Mouse (Mus musculus): ENCODE data around the gene Stx17. TPM values are rescaled to one million over a fixed set of nuclear protein-coding genes. Genes with fewer than 3 reads are reported as not detected.

Gene Stx17
- polyA plus RNA-seq, 1 experiment from 2014 or later = 14.5 TPM

- no peaks in the 10 kb centered on the region for H3K9me3 ChIP-seq (replicated peaks; ENCODE audit: control insufficient read depth, low read length)
- H3K4me3 ChIP-seq (ENCODE audit: low read depth, low read length) = no peak overlapping the region
- no peaks in the 10 kb centered on the region for H3K27me3 ChIP-seq (ENCODE audit: control insufficient read depth, insufficient read depth, low read depth, low read length)
- ATAC-seq (ENCODE audit: low read depth) = no peak
- no peak overlapping the region for H3K9ac ChIP-seq (ENCODE audit: low read depth, low read length)
- no peak overlapping the region for H3K4me2 ChIP-seq (ENCODE audit: low read depth, low read length)
- no peaks in the 10 kb centered on the region for H3K4me1 ChIP-seq (ENCODE audit: control insufficient read depth, low read depth, low read length)
- WGBS (ENCODE audit: insufficient replicate concordance) = 50% methylated on average over 8 of the region's 8 CpGs
- no peaks in the 10 kb centered on the region for H3K36me3 ChIP-seq (ENCODE audit: control insufficient read depth, insufficient read depth)
- no peak overlapping the region for H3K27ac ChIP-seq (ENCODE audit: low read length)
Measured at GRCm38 (mm10) chr4:48100217-48100616, 24.5 kb upstream of the Stx17 start.

- H3K4me3 ChIP-seq (ENCODE audit: low read depth, low read length) = no peak overlapping the region
- H3K36me3 ChIP-seq (ENCODE audit: control insufficient read depth, insufficient read depth) = no peaks in the 10 kb centered on the region
- no peaks in the 10 kb centered on the region for H3K9me3 ChIP-seq (replicated peaks; ENCODE audit: control insufficient read depth, low read length)
- 54% methylated on average over 2 of the region's 2 CpGs for WGBS (ENCODE audit: insufficient replicate concordance)
- no peak overlapping the region for H3K4me2 ChIP-seq (ENCODE audit: low read depth, low read length)
- H3K9ac ChIP-seq (ENCODE audit: low read depth, low read length) = no peak overlapping the region
- no peaks in the 10 kb centered on the region for H3K4me1 ChIP-seq (ENCODE audit: control insufficient read depth, low read depth, low read length)
- H3K27ac ChIP-seq (ENCODE audit: low read length) = no peak overlapping the region
- no peak for ATAC-seq (ENCODE audit: low read depth)
- no peaks in the 10 kb centered on the region for H3K27me3 ChIP-seq (ENCODE audit: control insufficient read depth, insufficient read depth, low read depth, low read length)
Measured at GRCm38 (mm10) chr4:48101981-48102380, 22.7 kb upstream of the Stx17 start.

GRCm38 (mm10) chr4:48105387-48105786 lies 19.3 kb upstream of the Stx17 start:
- H3K27ac ChIP-seq (ENCODE audit: low read length) = no peak overlapping the region
- H3K27me3 ChIP-seq (ENCODE audit: control insufficient read depth, insufficient read depth, low read depth, low read length) = no peaks in the 10 kb centered on the region
- no peak overlapping the region for H3K4me3 ChIP-seq (ENCODE audit: low read depth, low read length)
- H3K36me3 ChIP-seq (ENCODE audit: control insufficient read depth, insufficient read depth) = no peaks in the 10 kb centered on the region
- H3K4me1 ChIP-seq (ENCODE audit: control insufficient read depth, low read depth, low read length) = no peaks in the 10 kb centered on the region
- no peaks in the 10 kb centered on the region for H3K9me3 ChIP-seq (replicated peaks; ENCODE audit: control insufficient read depth, low read length)
- 58% methylated on average over 5 of the region's 5 CpGs for WGBS (ENCODE audit: insufficient replicate concordance)
- H3K4me2 ChIP-seq (ENCODE audit: low read depth, low read length) = no peak overlapping the region
- ATAC-seq (ENCODE audit: low read depth) = no peak
- H3K9ac ChIP-seq (ENCODE audit: low read depth, low read length) = no peak overlapping the region

GRCm38 (mm10) chr4:48107086-48107485 lies 17.6 kb upstream of the Stx17 start:
- ATAC-seq (ENCODE audit: low read depth) = no peak
- no peaks in the 10 kb centered on the region for H3K36me3 ChIP-seq (ENCODE audit: control insufficient read depth, insufficient read depth)
- H3K4me2 ChIP-seq (ENCODE audit: low read depth, low read length) = no peak overlapping the region
- no peak overlapping the region for H3K27ac ChIP-seq (ENCODE audit: low read length)
- WGBS (ENCODE audit: insufficient replicate concordance) = 66% methylated on average over 6 of the region's 6 CpGs
- no peak overlapping the region for H3K4me3 ChIP-seq (ENCODE audit: low read depth, low read length)
- no peaks in the 10 kb centered on the region for H3K9me3 ChIP-seq (replicated peaks; ENCODE audit: control insufficient read depth, low read length)
- no peaks in the 10 kb centered on the region for H3K4me1 ChIP-seq (ENCODE audit: control insufficient read depth, low read depth, low read length)
- no peak overlapping the region for H3K9ac ChIP-seq (ENCODE audit: low read depth, low read length)
- no peaks in the 10 kb centered on the region for H3K27me3 ChIP-seq (ENCODE audit: control insufficient read depth, insufficient read depth, low read depth, low read length)

- WGBS (ENCODE audit: insufficient replicate concordance) = 35% methylated on average over 2 of the region's 2 CpGs
Measured at GRCm38 (mm10) chr4:48108591-48108990, 16.1 kb upstream of the Stx17 start.

GRCm38 (mm10) chr4:48110331-48110730 lies 14.4 kb upstream of the Stx17 start:
- Histone ChIP-seq H3K4me2 (ENCODE audit: low read depth, low read length) (no peak overlapping the region), H3K27ac (ENCODE audit: low read length) (no peak overlapping the region), H3K27me3 (ENCODE audit: control insufficient read depth, insufficient read depth, low read depth, low read length) (no peaks in the 10 kb centered on the region), H3K9me3 (replicated peaks; ENCODE audit: control insufficient read depth, low read length) (no peaks in the 10 kb centered on the region), H3K4me1 (ENCODE audit: control insufficient read depth, low read depth, low read length) (no peaks in the 10 kb centered on the region), H3K4me3 (ENCODE audit: low read depth, low read length) (no peak overlapping the region), H3K9ac (ENCODE audit: low read depth, low read length) (no peak overlapping the region), H3K36me3 (ENCODE audit: control insufficient read depth, insufficient read depth) (no peaks in the 10 kb centered on the region)
- 53% methylated on average over 3 of the region's 3 CpGs for WGBS (ENCODE audit: insufficient replicate concordance)
- no peak for ATAC-seq (ENCODE audit: low read depth)

More at GRCm38 (mm10) chr4:48108591-48108990, 16.1 kb upstream of the Stx17 start:
- Histone ChIP-seq H3K9me3 (replicated peaks; ENCODE audit: control insufficient read depth, low read length) (no peaks in the 10 kb centered on the region), H3K4me2 (ENCODE audit: low read depth, low read length) (no peak overlapping the region), H3K9ac (ENCODE audit: low read depth, low read length) (no peak overlapping the region), H3K27me3 (ENCODE audit: control insufficient read depth, insufficient read depth, low read depth, low read length) (no peaks in the 10 kb centered on the region), H3K36me3 (ENCODE audit: control insufficient read depth, insufficient read depth) (no peaks in the 10 kb centered on the region), H3K4me1 (ENCODE audit: control insufficient read depth, low read depth, low read length) (no peaks in the 10 kb centered on the region), H3K4me3 (ENCODE audit: low read depth, low read length) (no peak overlapping the region), H3K27ac (ENCODE audit: low read length) (no peak overlapping the region)
- no peak for ATAC-seq (ENCODE audit: low read depth)

- Histone ChIP-seq H3K4me2 (ENCODE audit: low read depth, low read length) (no peak overlapping the region), H3K4me1 (ENCODE audit: control insufficient read depth, low read depth, low read length) (no peaks in the 10 kb centered on the region), H3K36me3 (ENCODE audit: control insufficient read depth, insufficient read depth) (no peaks in the 10 kb centered on the region), H3K4me3 (ENCODE audit: low read depth, low read length) (no peak overlapping the region), H3K27me3 (ENCODE audit: control insufficient read depth, insufficient read depth, low read depth, low read length) (no peaks in the 10 kb centered on the region; the same call in 1 of the 2 replicates), H3K9me3 (replicated peaks; ENCODE audit: control insufficient read depth, low read length) (no peaks in the 10 kb centered on the region), H3K27ac (ENCODE audit: low read length) (no peak overlapping the region), H3K9ac (ENCODE audit: low read depth, low read length) (no peak overlapping the region)
- ATAC-seq (ENCODE audit: low read depth) = no peak
- 39% methylated on average over 4 of the region's 4 CpGs for WGBS (ENCODE audit: insufficient replicate concordance)
Measured at GRCm38 (mm10) chr4:48116191-48116590, 8.5 kb upstream of the Stx17 start.

- Histone ChIP-seq H3K4me1 (ENCODE audit: control insufficient read depth, low read depth, low read length) (peaks cover 9% of the 10 kb centered on the region), H3K27me3 (ENCODE audit: control insufficient read depth, insufficient read depth, low read depth, low read length) (peaks cover 2% of the 10 kb centered on the region), H3K4me2 (ENCODE audit: low read depth, low read length) (peak overlapping the region; percentile 77), H3K36me3 (ENCODE audit: control insufficient read depth, insufficient read depth) (no peaks in the 10 kb centered on the region), H3K27ac (ENCODE audit: low read length) (no peak overlapping the region; the same call in 1 of the 2 replicates), H3K4me3 (ENCODE audit: low read depth, low read length) (peak overlapping the region; percentile 80), H3K9me3 (replicated peaks; ENCODE audit: control insufficient read depth, low read length) (no peaks in the 10 kb centered on the region), H3K9ac (ENCODE audit: low read depth, low read length) (peak overlapping the region; percentile 85)
- ATAC-seq (ENCODE audit: low read depth) = peak; percentile 85
- WGBS (ENCODE audit: insufficient replicate concordance) = 4% methylated on average over 9 of the region's 9 CpGs
Measured at GRCm38 (mm10) chr4:48124416-48124772, 321 bp upstream of the Stx17 start.

- H3K4me3 ChIP-seq (ENCODE audit: low read depth, low read length) = no peak overlapping the region
- no peaks in the 10 kb centered on the region for H3K27me3 ChIP-seq (ENCODE audit: control insufficient read depth, insufficient read depth, low read depth, low read length)
- 69% methylated on average over 6 of the region's 6 CpGs for WGBS (ENCODE audit: insufficient replicate concordance)
- H3K9me3 ChIP-seq (replicated peaks; ENCODE audit: control insufficient read depth, low read length) = no peaks in the 10 kb centered on the region
- H3K9ac ChIP-seq (ENCODE audit: low read depth, low read length) = no peak overlapping the region
- H3K4me2 ChIP-seq (ENCODE audit: low read depth, low read length) = no peak overlapping the region
- peaks cover 4% of the 10 kb centered on the region; the same call in 1 of the 2 replicates for H3K36me3 ChIP-seq (ENCODE audit: control insufficient read depth, insufficient read depth)
- peaks cover 4% of the 10 kb centered on the region for H3K4me1 ChIP-seq (ENCODE audit: control insufficient read depth, low read depth, low read length)
- no peak overlapping the region for H3K27ac ChIP-seq (ENCODE audit: low read length)
- no peak for ATAC-seq (ENCODE audit: low read depth)
Measured at GRCm38 (mm10) chr4:48130314-48130713, 5.6 kb downstream of the Stx17 start.

All from liver, embryonic 16.5 days (tissue).